Mouse (Mus musculus) gastrocnemius, adult 18-20 months (tissue): ENCODE measurements around the gene Gmcl1. TPM values are rescaled to one million over a fixed set of nuclear protein-coding genes. Genes with fewer than 3 reads are reported as not detected.

Experiments used
- DNase-seq: peaks from one replicate; pipeline ENCODE4 v3.0.0; 2021; ENCODE audit warnings: low spot score
- total RNA-seq, 2 experiments: library from RNA; stranded (reverse); gene quantifications; 2 replicates each; pipeline ENCODE4 v1.2.3; 2021

The Gmcl1 gene
- total RNA-seq, 2 experiments from 2014 or later = 1.9 to 2.2 TPM

GRCm38 (mm10) chr6:86736830-86737229 lies 3.6 kb upstream of the Gmcl1 start:
- DNase-seq = no peak

GRCm38 (mm10) chr6:86736313-86736712 lies 3.1 kb upstream of the Gmcl1 start:
- no peak for DNase-seq

- peak; percentile 13 for DNase-seq
These were observed 658 bp downstream of the Gmcl1 start for GRCm38 (mm10) chr6:86732276-86733173.

- no peak for DNase-seq
These were observed 4.5 kb downstream of the Gmcl1 start for GRCm38 (mm10) chr6:86728711-86729110.

- no peak for DNase-seq
These were observed 11.2 kb downstream of the Gmcl1 start for GRCm38 (mm10) chr6:86721977-86722376.

GRCm38 (mm10) chr6:86708072-86708774 lies 25.0 kb downstream of the Gmcl1 start:
- DNase-seq = no peak

GRCm38 (mm10) chr6:86702577-86702976 lies 30.6 kb downstream of the Gmcl1 start:
- no peak for DNase-seq

- DNase-seq = no peak
These were observed 35.3 kb downstream of the Gmcl1 start for GRCm38 (mm10) chr6:86697903-86698302.

- DNase-seq = no peak
These were observed 37.0 kb downstream of the Gmcl1 start for GRCm38 (mm10) chr6:86696213-86696612.

- DNase-seq = peak; percentile 47
These were observed 38.7 kb downstream of the Gmcl1 start for GRCm38 (mm10) chr6:86694465-86694864.

GRCm38 (mm10) chr6:86689671-86690070 lies 43.5 kb downstream of the Gmcl1 start:
- DNase-seq = no peak

GRCm38 (mm10) chr6:86686971-86687370 lies 46.2 kb downstream of the Gmcl1 start:
- no peak for DNase-seq

GRCm38 (mm10) chr6:86684655-86685011 lies 48.5 kb downstream of the Gmcl1 start:
- DNase-seq = no peak

- DNase-seq = peak; percentile 93
These were observed 49.1 kb downstream of the Gmcl1 start, which contains the start of gene Snrnp27 for GRCm38 (mm10) chr6:86683872-86684654. TSS of gene Snrnp27 (minus strand) at chr6:86684522.

- DNase-seq = no peak
These were observed 51.9 kb downstream of the Gmcl1 start for GRCm38 (mm10) chr6:86681289-86681688.

GRCm38 (mm10) chr6:86678341-86678740 lies 54.8 kb downstream of the Gmcl1 start:
- no peak for DNase-seq

- peak; percentile 81 for DNase-seq
These were observed 62.3 kb downstream of the Gmcl1 start for GRCm38 (mm10) chr6:86670873-86671272.

GRCm38 (mm10) chr6:86669240-86669727 lies 63.9 kb downstream of the Gmcl1 start:
- peak; percentile 100 for DNase-seq

GRCm38 (mm10) chr6:86668580-86669239 lies 64.5 kb downstream of the Gmcl1 start, which contains the start of gene Mxd1:
TSS of gene Mxd1 (minus strand) at chr6:86669161.
- no peak for DNase-seq

- DNase-seq = no peak
These were observed 66.1 kb downstream of the Gmcl1 start for GRCm38 (mm10) chr6:86667061-86667460.
